Mouse (Mus musculus) stomach, embryonic 16.5 days (tissue): ENCODE measurements around the gene Leng9. TPM values are rescaled to one million over a fixed set of nuclear protein-coding genes. Genes with fewer than 3 reads are reported as not detected.

Experiments used
- polyA plus RNA-seq: library from polyadenylated mRNA; unstranded; fragments of >200 nt; fragmentation: Nextera tagmentation; extraction: Ambion mirVana; gene quantifications from 2 replicates; pipeline ENCODE4 v1.2.1, GENCODE M21; 2015

The Leng9 gene
- polyA plus RNA-seq, 1 experiment from 2014 or later = 6.0 TPM

Other genes starting within 250 kb of the Leng9 start
- 0.59 and 1.1 TPM in 2 replicates for gene Lilra6, start 234.9 kb downstream of the Leng9 start, polyA plus RNA-seq
- gene Lair1, start 87.2 kb downstream of the Leng9 start, polyA plus RNA-seq = 1.8 and 2.1 TPM in 2 replicates
- gene Ttyh1, start 31.0 kb downstream of the Leng9 start, polyA plus RNA-seq = 8.6 and 10.0 TPM in 2 replicates
- 50.9 and 51.4 TPM in 2 replicates for gene Leng8, start 13.3 kb downstream of the Leng9 start, polyA plus RNA-seq
- 81.9 and 86.4 TPM in 2 replicates for gene Cdc42ep5, start 14.5 kb upstream of the Leng9 start, polyA plus RNA-seq
- gene Lilra5, start 87.4 kb upstream of the Leng9 start, polyA plus RNA-seq = 0.24 and 0.26 TPM in 2 replicates
- gene Ncr1, start 187.3 kb upstream of the Leng9 start, polyA plus RNA-seq = not detected in 2 replicates
- gene Gp6, start 247.4 kb upstream of the Leng9 start, polyA plus RNA-seq = 0.10 and 0.32 TPM in 2 replicates